Mouse (Mus musculus) spleen, adult 2 months (tissue): ENCODE results near the gene Pxmp2.

ENCODE experiments used
- CTCF ChIP-seq: fragments of 200-500 bp; IDR thresholded peaks from 2 replicates; pipeline ENCODE4 v1.5.1; 2011; ENCODE audit warnings: mild to moderate bottlenecking, inconsistent platforms; ENCODE audit not compliant: insufficient read depth, insufficient read length, insufficient replicate concordance; ENCODE audit errors: extremely low read depth
- POLR2A ChIP-seq: fragments of 200-500 bp; IDR thresholded peaks from 2 replicates; pipeline ENCODE4 v1.6.1; 2011; ENCODE audit warnings: low read depth, low read length, inconsistent platforms

- TF ChIP-seq POLR2A (no peak), CTCF (no peak)
Observed at GRCm38 (mm10) chr5:110270242-110270641, 15.7 kb downstream of the Pxmp2 start.
